Mouse (Mus musculus): ENCODE data around the gene Jtb. TPM values are rescaled to one million over a fixed set of nuclear protein-coding genes. Genes with fewer than 3 reads are reported as not detected.
A peak's percentile ranks its signal among the peaks of the same experiment; 100 is the strongest.
"Not testable (repeated sequence)": the region's sequence is repeated elsewhere in the genome, so short reads cannot be mapped to it uniquely, and the experiment has no call there.

Jtb gene
- total RNA-seq, 2 experiments from 2014 or later, result 48.6 to 91.6 TPM

DNA sequence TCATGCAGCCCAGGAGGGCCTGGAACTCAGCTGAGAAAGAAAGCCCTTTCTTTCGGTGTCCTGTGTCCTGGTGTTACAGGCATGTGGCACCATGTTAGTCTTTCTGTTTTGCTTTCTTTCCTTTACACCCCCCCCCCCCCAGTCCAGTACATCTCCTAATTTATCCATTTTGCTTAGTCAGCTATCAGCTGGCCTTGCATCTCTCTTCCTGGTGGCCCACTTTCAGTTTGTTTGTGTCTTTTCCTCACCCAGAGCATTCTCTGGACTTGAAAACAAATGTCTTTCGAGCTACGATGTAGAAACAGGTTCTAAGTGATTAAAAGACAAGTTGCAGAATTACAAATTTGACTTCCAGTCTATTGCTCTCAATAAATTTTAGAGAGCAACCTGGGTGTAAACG lies 8.9 kb upstream of the Jtb start:
- no peak for ATAC-seq (replicated peaks; ENCODE audit: poor library complexity)

- no peak; the same call in 1 of the 2 replicates for ATAC-seq (replicated peaks; ENCODE audit: poor library complexity)
Observed at GRCm38 (mm10) chr3:90222941-90223340, 8.5 kb upstream of the Jtb start.

- ATAC-seq (replicated peaks; ENCODE audit: poor library complexity), result no peak
Observed at GRCm38 (mm10) chr3:90224331-90224730, 7.1 kb upstream of the Jtb start.

DNA sequence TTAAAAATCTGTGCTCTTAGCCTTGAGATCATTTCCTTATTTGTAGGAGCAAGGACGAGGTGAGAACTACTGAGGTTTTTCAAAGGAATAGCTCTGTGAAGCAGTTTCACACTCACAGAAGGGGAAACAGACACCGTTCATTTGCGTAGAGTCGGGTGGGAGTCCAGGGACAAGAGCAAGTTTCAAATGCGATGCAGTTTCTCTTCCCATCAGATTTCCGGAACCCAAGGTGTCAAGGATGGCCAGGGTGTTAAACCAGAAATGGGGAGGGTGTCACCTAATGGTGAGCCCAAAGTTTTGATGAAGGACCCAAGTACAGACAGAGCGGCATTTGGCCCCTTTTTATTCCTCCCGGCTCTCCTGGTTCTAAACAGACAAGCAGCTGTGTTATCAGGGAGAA lies 322 bp upstream of the Jtb start:
- ATAC-seq (replicated peaks; ENCODE audit: poor library complexity), result peak; percentile 24

DNA sequence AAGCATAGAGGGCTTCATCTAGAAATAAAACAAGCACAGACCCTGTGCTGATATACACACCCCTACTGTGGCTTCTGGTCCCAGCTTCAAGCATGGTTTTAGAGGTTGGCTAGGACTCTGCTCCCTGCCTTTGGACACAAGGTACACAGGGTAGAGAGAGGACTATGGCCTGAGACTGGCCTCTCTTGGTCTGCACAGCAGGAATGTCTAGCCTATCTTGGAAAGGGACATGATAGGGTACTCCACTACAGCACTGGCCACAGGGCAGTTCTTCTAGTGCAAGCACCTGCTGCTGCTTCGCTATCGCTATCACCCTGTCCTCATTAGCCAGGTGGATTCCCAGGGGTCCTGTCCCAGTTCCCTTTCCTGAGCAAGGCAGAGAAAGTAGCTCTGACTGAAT lies 9.9 kb downstream of the Jtb start:
- 0 out of 2 replicates have a peak, but pooled peaks have one; percentile 13 for ATAC-seq (replicated peaks; ENCODE audit: poor library complexity)

- peak; percentile 59 for ATAC-seq (replicated peaks; ENCODE audit: poor library complexity)
Observed at GRCm38 (mm10) chr3:90241669-90242358, 10.4 kb downstream of the Jtb start.

- ATAC-seq (replicated peaks; ENCODE audit: poor library complexity), result no peak
Observed at GRCm38 (mm10) chr3:90242984-90243775, 11.8 kb downstream of the Jtb start, which contains the start of gene Creb3l4. Creb3l4 (minus strand) TSS chr3:90243512.

DNA sequence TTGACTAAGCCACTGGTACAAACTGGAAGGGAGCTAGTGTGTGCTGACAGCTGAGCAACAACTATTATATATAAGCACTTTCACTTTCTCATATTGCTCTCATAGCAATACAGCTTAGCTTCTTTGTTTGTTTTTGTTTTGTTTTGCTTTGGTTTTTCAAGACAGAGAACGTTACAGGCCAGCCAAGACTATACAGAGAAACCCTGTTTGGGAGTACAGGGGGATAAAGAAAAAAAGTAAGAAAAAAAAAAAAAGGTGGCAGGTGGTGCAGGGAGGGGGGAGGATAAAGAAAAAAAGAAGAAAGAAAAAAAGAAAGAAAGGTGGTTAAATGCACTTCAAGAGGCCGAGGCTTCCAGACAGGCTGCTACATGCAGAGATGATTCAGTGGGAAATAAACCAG lies 14.0 kb downstream of the Jtb start:
- ATAC-seq (replicated peaks; ENCODE audit: poor library complexity), result no peak

GRCm38 (mm10) chr3:90247630-90247959 lies 16.2 kb downstream of the Jtb start:
- peak; percentile 5 for ATAC-seq (replicated peaks; ENCODE audit: poor library complexity)

DNA sequence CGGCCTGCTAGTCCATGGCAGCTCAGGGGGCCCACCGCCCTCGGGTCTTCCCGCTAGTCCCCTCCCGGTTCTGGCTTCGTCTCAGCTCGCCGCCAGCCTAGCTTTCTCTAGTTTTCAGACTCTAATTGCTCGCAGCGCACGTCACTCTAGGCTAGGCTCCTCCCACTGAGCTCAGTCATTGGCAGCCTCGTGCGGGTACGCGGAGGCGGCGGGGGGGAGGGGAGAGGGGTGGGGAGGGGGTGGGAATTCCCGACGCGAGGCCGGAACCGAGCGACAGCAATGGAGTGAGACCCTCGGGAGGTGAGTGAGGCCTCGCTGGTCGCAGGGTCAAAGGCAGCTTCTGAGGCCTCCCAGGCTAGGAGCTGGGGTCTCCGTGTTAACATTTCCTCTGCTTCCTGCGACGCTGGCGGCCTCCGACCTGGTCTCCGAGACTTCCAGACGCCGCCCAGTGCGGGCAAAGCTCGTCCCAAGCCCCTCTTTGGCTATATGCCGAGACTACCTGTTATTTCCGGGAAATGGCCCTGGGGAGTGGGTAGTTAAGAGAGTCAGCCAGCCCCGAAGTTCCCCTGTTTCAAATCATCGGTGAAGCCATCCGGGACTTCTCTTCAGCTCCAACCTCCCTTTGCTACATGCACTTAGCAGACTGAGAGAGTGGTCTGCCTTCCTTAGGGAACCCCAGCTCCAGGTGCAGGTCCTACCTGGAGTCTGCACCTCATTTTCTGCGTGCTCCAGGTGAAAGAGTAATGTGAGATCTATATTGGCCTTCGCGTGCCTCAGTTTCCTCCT lies 16.8 kb downstream of the Jtb start, which contains the start of gene Slc39a1:
Gene Slc39a1, plus strand, starts transcription at position 213 of the 786 bp plus-strand sequence.
- peak; percentile 96 for ATAC-seq (replicated peaks; ENCODE audit: poor library complexity)

- peak; percentile 36 for ATAC-seq (replicated peaks; ENCODE audit: poor library complexity)
Observed at GRCm38 (mm10) chr3:90248746-90249100, 17.3 kb downstream of the Jtb start.

DNA sequence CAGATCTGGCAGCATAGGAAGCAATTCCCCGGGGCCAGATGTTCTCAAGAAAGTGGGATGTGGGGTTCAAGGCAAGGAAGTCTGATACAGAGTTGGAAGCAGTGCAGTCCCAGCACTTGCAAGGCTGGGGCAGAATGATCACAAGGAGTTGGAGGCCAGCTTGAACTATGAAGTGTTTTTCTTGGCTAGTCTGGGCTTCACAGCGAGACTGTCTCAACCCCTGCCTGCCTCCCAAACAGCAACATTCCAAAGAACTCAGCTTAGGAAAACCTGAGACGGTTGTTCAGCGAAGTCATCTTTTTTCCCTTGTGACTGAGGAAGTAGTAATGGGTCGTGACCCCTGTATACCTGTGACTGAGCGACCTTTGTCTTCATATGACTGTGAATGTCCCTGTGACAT lies 19.4 kb downstream of the Jtb start:
- no peak for ATAC-seq (replicated peaks; ENCODE audit: poor library complexity)

DNA sequence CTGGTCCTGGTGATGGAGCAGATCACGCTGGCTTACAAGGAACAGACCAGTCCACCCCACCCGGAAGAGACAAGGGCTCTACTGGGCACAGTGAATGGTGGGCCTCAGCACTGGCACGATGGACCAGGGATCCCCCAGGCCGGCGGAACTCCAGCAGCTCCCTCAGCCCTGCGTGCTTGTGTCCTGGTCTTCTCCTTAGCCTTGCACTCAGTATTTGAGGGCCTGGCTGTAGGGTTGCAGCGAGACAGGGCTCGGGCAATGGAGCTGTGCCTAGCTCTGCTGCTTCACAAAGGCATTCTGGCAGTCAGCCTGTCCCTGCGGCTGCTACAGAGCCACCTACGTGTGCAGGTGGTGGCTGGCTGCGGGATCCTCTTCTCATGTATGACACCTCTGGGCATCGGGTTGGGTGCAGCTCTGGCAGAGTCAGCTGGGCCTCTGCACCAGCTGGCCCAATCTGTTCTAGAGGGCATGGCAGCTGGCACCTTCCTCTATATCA lies 20.4 kb downstream of the Jtb start:
- ATAC-seq (replicated peaks; ENCODE audit: poor library complexity), result not testable (repeated sequence)

DNA sequence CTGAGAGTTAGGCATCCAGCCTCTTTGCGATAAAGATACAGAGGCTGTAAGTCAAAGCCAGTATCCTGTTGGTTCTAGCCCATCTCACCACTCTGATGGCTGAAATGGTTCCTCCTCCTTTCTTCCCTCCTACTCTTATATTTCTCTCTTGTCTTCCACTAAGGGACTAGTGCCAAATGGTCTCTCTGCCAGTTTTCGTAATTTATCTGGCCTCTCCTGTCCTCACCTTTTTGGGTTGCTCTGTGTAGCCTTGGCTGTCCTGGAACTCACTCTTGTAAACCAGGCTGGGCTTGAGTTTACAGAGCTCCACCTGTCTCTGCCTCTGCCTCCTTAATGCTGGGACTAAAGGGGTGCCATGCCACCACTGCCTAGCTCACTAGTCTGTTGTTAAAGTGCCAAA lies 21.3 kb downstream of the Jtb start:
- not testable (repeated sequence) for ATAC-seq (replicated peaks; ENCODE audit: poor library complexity)

- ATAC-seq (replicated peaks; ENCODE audit: poor library complexity), result not testable (repeated sequence)
Observed at GRCm38 (mm10) chr3:90253174-90253573, 21.8 kb downstream of the Jtb start.

DNA sequence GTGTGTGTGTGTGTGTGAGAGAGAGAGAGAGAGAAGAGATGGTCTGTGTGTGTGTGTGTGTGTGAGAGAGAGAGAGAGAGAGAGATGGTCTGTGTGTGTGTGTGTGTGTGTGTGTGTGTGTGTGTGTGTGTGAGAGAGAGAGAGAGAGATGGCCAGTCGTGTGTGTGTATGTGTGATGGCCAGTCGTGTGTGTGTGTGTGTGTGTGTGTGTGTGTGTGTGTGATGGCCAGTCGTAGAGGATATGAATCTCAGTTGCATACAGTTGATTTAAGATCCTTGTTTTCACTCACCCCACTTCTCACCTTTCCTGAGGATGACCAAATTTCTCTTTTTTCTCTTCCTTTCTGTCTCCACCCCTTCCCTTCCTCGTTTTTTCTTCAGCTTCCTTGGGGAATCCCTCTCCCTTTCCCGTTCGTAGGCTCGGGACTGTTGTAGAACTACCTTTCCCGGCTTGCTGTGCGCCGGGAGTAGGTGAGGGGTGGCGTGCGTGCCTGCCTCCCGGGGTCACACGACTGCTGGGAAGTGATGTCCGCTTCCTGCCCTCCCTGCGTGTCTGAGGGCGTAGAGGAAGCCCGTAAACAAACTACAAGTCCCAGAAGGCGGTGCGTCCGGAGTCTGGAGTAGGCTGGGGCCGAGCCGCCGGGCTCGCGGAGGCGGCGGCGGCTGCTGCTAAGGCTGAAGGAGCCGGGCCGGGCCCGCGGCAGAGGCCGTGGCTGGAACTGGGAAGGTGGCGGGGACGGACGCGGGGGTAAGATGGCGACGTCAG lies 22.4 kb downstream of the Jtb start, which contains the start of gene Crtc2:
Gene Crtc2, plus strand, starts transcription at position 511 of the 766 bp plus-strand sequence.
- peak; percentile 98 for ATAC-seq (replicated peaks; ENCODE audit: poor library complexity)

GRCm38 (mm10) chr3:90254419-90255193 lies 23.2 kb downstream of the Jtb start:
- peak; percentile 38 for ATAC-seq (replicated peaks; ENCODE audit: poor library complexity)

DNA sequence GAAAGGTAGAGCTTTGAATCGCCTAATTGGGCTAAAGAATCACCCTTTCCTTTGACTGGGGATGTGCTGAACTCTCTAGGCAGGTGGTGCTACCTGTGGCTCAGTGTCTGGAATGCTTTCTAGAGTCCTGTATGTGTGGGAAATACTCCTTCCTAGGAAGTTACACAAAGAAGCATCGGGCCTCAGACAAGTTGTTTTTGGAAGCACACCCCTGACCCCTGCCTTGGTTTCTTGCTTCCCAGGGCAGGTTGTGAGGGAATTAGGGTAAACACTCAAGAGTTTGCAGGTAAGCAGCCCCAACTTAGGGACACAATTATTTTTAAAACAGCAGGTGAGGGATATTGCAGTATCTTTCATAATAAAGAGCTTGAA lies 23.8 kb downstream of the Jtb start:
- ATAC-seq (replicated peaks; ENCODE audit: poor library complexity), result no peak

- no peak for ATAC-seq (replicated peaks; ENCODE audit: poor library complexity)
Observed at GRCm38 (mm10) chr3:90255784-90256353, 24.5 kb downstream of the Jtb start.
